Mouse (Mus musculus) stomach, embryonic 15.5 days (tissue): Measurements from ENCODE around the gene Ptprg. TPM values are rescaled to one million over a fixed set of nuclear protein-coding genes. Genes with fewer than 3 reads are reported as not detected.

Experiments used
- ATAC-seq: fragments of 200-750 bp; cut with Nextera tagmentation; 2 replicates; pipeline ENCODE4 v1.8.0; 2017; ENCODE audit warnings: low read depth, moderate number of reproducible peaks, moderate TSS enrichment; ENCODE audit not compliant: insufficient read depth, low FRiP score
- H3K27ac ChIP-seq: fragments of 300-500 bp; sonication (generic); 2 replicates; pipeline ENCODE4 v1.5.1; 2015; ENCODE audit warnings: mild to moderate bottlenecking, inconsistent platforms
- H3K27me3 ChIP-seq: fragments of 300-500 bp; sonication (generic); replicated peaks from 2 replicates; pipeline ENCODE4 v1.6.1; 2015; ENCODE audit warnings: inconsistent platforms
- H3K36me3 ChIP-seq: fragments of 300-500 bp; sonication (generic); 2 replicates; pipeline ENCODE4 v1.6.1; 2015; ENCODE audit warnings: inconsistent platforms
- H3K4me1 ChIP-seq: fragments of 300-500 bp; sonication (generic); 2 replicates; pipeline ENCODE4 v1.6.1; 2015; ENCODE audit warnings: inconsistent platforms
- H3K4me2 ChIP-seq: fragments of 300-500 bp; sonication (generic); 2 replicates; pipeline ENCODE4 v1.6.1; 2015; ENCODE audit warnings: mild to moderate bottlenecking, inconsistent platforms
- H3K4me3 ChIP-seq: fragments of 300-500 bp; sonication (generic); replicated peaks from 2 replicates; pipeline ENCODE4 v1.5.1; 2015; ENCODE audit warnings: inconsistent platforms
- H3K9ac ChIP-seq: fragments of 300-500 bp; sonication (generic); 2 replicates; pipeline ENCODE4 v1.6.1; 2015; ENCODE audit warnings: inconsistent platforms
- H3K9me3 ChIP-seq: fragments of 300-500 bp; sonication (generic); 2 replicates; pipeline ENCODE4 v1.6.1; 2016; ENCODE audit warnings: inconsistent platforms
- WGBS: fragments of 180-500 bp; shearing (Covaris S2); methylation state at CpG from one replicate; pipeline ENCODE4 v1.1.7; 2015; 5-methylcytosine and 5-hydroxymethylcytosine counted together
- polyA plus RNA-seq: library from polyadenylated mRNA; unstranded; fragments of >200 nt; fragmentation: Nextera tagmentation; extraction: Ambion mirVana; gene quantifications from 2 replicates; pipeline ENCODE4 v1.2.1, GENCODE M21; 2015

Gene Ptprg
- polyA plus RNA-seq, 1 experiment from 2014 or later, result 22.9 TPM

- Histone ChIP-seq H3K4me1 (no peaks in the 10 kb centered on the region), H3K4me2 (no peak overlapping the region), H3K4me3 (no peak overlapping the region), H3K36me3 (no peaks in the 10 kb centered on the region), H3K9me3 (no peaks in the 10 kb centered on the region), H3K9ac (no peak overlapping the region), H3K27me3 (no peaks in the 10 kb centered on the region), H3K27ac (no peak overlapping the region)
- WGBS, result 77% methylated on average over 13 of the region's 13 CpGs
- ATAC-seq, result no peak
Measured at GRCm38 (mm10) chr14:12199956-12200950, 646.9 kb downstream of the Ptprg start.

- no peak for ATAC-seq
- Histone ChIP-seq H3K9ac (no peak overlapping the region), H3K4me3 (no peak overlapping the region), H3K27me3 (no peaks in the 10 kb centered on the region), H3K4me1 (no peaks in the 10 kb centered on the region), H3K9me3 (no peaks in the 10 kb centered on the region), H3K4me2 (no peak overlapping the region), H3K36me3 (no peaks in the 10 kb centered on the region), H3K27ac (no peak overlapping the region)
- 79% methylated on average over 10 of the region's 10 CpGs for WGBS
Measured at GRCm38 (mm10) chr14:12202214-12202613, 648.9 kb downstream of the Ptprg start.

- ATAC-seq, result no peak
- WGBS, result 91% methylated on average over 7 of the region's 7 CpGs
Measured at GRCm38 (mm10) chr14:12203081-12203480, 649.7 kb downstream of the Ptprg start.

GRCm38 (mm10) chr14:12206138-12206537, 652.8 kb downstream of the Ptprg start:
- no peak for ATAC-seq

More at GRCm38 (mm10) chr14:12203081-12203480, 649.7 kb downstream of the Ptprg start:
- Histone ChIP-seq H3K27ac (no peak overlapping the region), H3K9ac (no peak overlapping the region), H3K36me3 (no peaks in the 10 kb centered on the region), H3K9me3 (no peaks in the 10 kb centered on the region), H3K4me3 (no peak overlapping the region), H3K27me3 (no peaks in the 10 kb centered on the region), H3K4me1 (no peaks in the 10 kb centered on the region), H3K4me2 (no peak overlapping the region)

GRCm38 (mm10) chr14:12208554-12208953, 655.2 kb downstream of the Ptprg start:
- Histone ChIP-seq H3K9me3 (no peaks in the 10 kb centered on the region), H3K4me1 (no peaks in the 10 kb centered on the region), H3K36me3 (no peaks in the 10 kb centered on the region), H3K9ac (no peak overlapping the region), H3K27ac (no peak overlapping the region), H3K4me2 (no peak overlapping the region), H3K27me3 (no peaks in the 10 kb centered on the region), H3K4me3 (no peak overlapping the region)
- 89% methylated on average over 2 of the region's 2 CpGs for WGBS
- no peak for ATAC-seq

More at GRCm38 (mm10) chr14:12206138-12206537, 652.8 kb downstream of the Ptprg start:
- Histone ChIP-seq H3K4me2 (no peak overlapping the region), H3K9ac (no peak overlapping the region), H3K4me1 (no peaks in the 10 kb centered on the region), H3K27ac (no peak overlapping the region), H3K4me3 (no peak overlapping the region), H3K27me3 (no peaks in the 10 kb centered on the region), H3K36me3 (no peaks in the 10 kb centered on the region), H3K9me3 (no peaks in the 10 kb centered on the region)
- 55% methylated on average over 2 of the region's 2 CpGs for WGBS

GRCm38 (mm10) chr14:12218544-12219150, 665.3 kb downstream of the Ptprg start:
- no peaks in the 10 kb centered on the region for H3K4me1 ChIP-seq

GRCm38 (mm10) chr14:12219877-12220276, 666.5 kb downstream of the Ptprg start:
- no peak overlapping the region for H3K27ac ChIP-seq
- H3K27me3 ChIP-seq, result no peaks in the 10 kb centered on the region
- 85% methylated on average over 6 of the region's 6 CpGs for WGBS
- H3K4me2 ChIP-seq, result no peak overlapping the region
- no peak overlapping the region for H3K9ac ChIP-seq
- H3K9me3 ChIP-seq, result no peaks in the 10 kb centered on the region
- no peak overlapping the region for H3K4me3 ChIP-seq
- H3K36me3 ChIP-seq, result no peaks in the 10 kb centered on the region
- H3K4me1 ChIP-seq, result no peaks in the 10 kb centered on the region
- ATAC-seq, result no peak

More at GRCm38 (mm10) chr14:12218544-12219150, 665.3 kb downstream of the Ptprg start:
- H3K4me2 ChIP-seq, result no peak overlapping the region
- H3K9me3 ChIP-seq, result no peaks in the 10 kb centered on the region
- no peak overlapping the region for H3K27ac ChIP-seq
- no peaks in the 10 kb centered on the region for H3K27me3 ChIP-seq
- 85% methylated on average over 16 of the region's 16 CpGs for WGBS
- no peak overlapping the region for H3K4me3 ChIP-seq
- no peaks in the 10 kb centered on the region for H3K36me3 ChIP-seq
- ATAC-seq, result no peak
- no peak overlapping the region for H3K9ac ChIP-seq

- H3K9ac ChIP-seq, result no peak overlapping the region
- no peaks in the 10 kb centered on the region for H3K4me1 ChIP-seq
- H3K27me3 ChIP-seq, result no peaks in the 10 kb centered on the region
- H3K36me3 ChIP-seq, result no peaks in the 10 kb centered on the region
- no peak overlapping the region for H3K27ac ChIP-seq
- no peak for ATAC-seq
- no peak overlapping the region for H3K4me3 ChIP-seq
- 85% methylated on average over 8 of the region's 8 CpGs for WGBS
- H3K4me2 ChIP-seq, result no peak overlapping the region
- H3K9me3 ChIP-seq, result no peaks in the 10 kb centered on the region
Measured at GRCm38 (mm10) chr14:12220540-12220939, 667.2 kb downstream of the Ptprg start.

GRCm38 (mm10) chr14:12221571-12221970, 668.2 kb downstream of the Ptprg start:
- Histone ChIP-seq H3K4me1 (no peaks in the 10 kb centered on the region), H3K9me3 (no peaks in the 10 kb centered on the region), H3K36me3 (no peaks in the 10 kb centered on the region), H3K27ac (no peak overlapping the region), H3K4me3 (no peak overlapping the region), H3K9ac (no peak overlapping the region), H3K27me3 (no peaks in the 10 kb centered on the region), H3K4me2 (no peak overlapping the region)
- ATAC-seq, result no peak
- WGBS, result 83% methylated on average over 5 of the region's 5 CpGs

- ATAC-seq, result no peak
- Histone ChIP-seq H3K4me1 (no peaks in the 10 kb centered on the region), H3K27me3 (no peaks in the 10 kb centered on the region), H3K27ac (no peak overlapping the region), H3K9me3 (no peaks in the 10 kb centered on the region), H3K36me3 (no peaks in the 10 kb centered on the region), H3K9ac (no peak overlapping the region), H3K4me2 (no peak overlapping the region), H3K4me3 (no peak overlapping the region)
- 63% methylated on average over 4 of the region's 4 CpGs for WGBS
Measured at GRCm38 (mm10) chr14:12243726-12244125, 690.4 kb downstream of the Ptprg start.

GRCm38 (mm10) chr14:12276031-12276430, 722.7 kb downstream of the Ptprg start:
- no peaks in the 10 kb centered on the region for H3K27me3 ChIP-seq
- H3K9ac ChIP-seq, result no peak overlapping the region
- H3K4me2 ChIP-seq, result no peak overlapping the region
- no peaks in the 10 kb centered on the region for H3K4me1 ChIP-seq
- H3K27ac ChIP-seq, result no peak overlapping the region
- WGBS, result 73% methylated on average over 3 of the region's 3 CpGs
- no peaks in the 10 kb centered on the region for H3K36me3 ChIP-seq
- no peak overlapping the region for H3K4me3 ChIP-seq
- no peak for ATAC-seq
- no peaks in the 10 kb centered on the region for H3K9me3 ChIP-seq

- H3K36me3 ChIP-seq, result no peaks in the 10 kb centered on the region
- H3K27me3 ChIP-seq, result no peaks in the 10 kb centered on the region
- H3K27ac ChIP-seq, result peak within 1 kb of the TSS; percentile 97
- peak within 1 kb of the TSS; percentile 85 for H3K4me3 ChIP-seq
- H3K4me2 ChIP-seq, result peak within 1 kb of the TSS; percentile 71
- no peaks in the 10 kb centered on the region for H3K4me1 ChIP-seq
- H3K9ac ChIP-seq, result peak within 1 kb of the TSS; percentile 85
- H3K9me3 ChIP-seq, result no peaks in the 10 kb centered on the region
- 71% methylated on average over 6 of the region's 6 CpGs for WGBS
- ATAC-seq, result no peak
Measured at GRCm38 (mm10) chr14:12283641-12284040, 730.3 kb downstream of the Ptprg start, which contains the start of gene Gm49355. Gene Gm49355, plus strand, starts transcription at chr14:12283976.
